Mouse (Mus musculus): ENCODE measurements at regions not wholly inside any gene's neighbourhood (a gene's known extent, or its start where the extent isn't known, plus 50 kb on each side); places are given as distances from the start of the nearest gene placed in this dataset.

DNA sequence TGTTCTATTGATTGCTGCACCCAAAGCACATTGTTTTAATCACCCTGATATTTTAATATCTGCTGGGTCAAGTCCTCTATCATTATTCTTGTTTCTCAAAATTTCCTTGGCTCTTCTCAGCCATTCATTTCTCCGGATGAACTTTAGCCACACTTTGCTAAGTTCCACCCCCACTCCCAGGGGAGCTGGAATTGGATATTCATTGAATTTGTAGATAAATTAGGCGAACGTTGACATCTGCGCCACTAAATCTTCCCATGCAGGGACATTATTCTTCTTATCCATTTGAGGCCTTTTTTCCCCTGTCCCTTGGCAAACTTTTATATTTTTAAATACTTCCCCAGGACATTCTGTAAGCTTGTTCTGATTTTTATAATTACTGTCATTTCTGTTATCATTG is 280.9 kb upstream of the Mgmt start:
- no peak overlapping the region for H3K4me2 ChIP-seq
- peaks cover 12% of the 10 kb centered on the region for H3K27me3 ChIP-seq
- WGBS: 68% methylated on average over 4 of the region's 4 CpGs

DNA sequence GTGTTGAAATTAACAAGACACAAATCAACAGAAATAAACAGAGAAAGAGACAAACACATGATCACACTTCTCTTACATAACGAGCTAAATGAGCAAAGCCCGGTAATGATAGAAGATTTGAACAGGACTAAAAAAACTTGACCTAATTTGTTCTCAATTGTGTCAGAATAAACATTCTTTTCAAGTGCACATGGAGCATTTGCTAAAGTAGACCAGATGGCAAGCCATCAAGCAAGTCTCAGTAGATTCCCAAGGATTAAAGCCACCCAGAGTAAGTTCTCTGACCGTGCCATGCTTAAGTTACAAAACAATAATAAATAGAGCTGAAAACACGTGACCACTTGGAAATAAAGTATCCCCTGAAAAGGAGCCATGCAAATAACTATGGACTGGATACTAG is 269.9 kb upstream of the Mgmt start:
- no peaks in the 10 kb centered on the region for H3K4me1 ChIP-seq (replicated peaks)
- ATAC-seq (ENCODE audit: insufficient number of reproducible peaks, insufficient read depth, low FRiP score, low TSS enrichment, low read depth): no peak
- no peak overlapping the region for H3K27ac ChIP-seq

More for the DNA sequence above, 280.9 kb upstream of the Mgmt start:
- H3K4me3 ChIP-seq (replicated peaks): no peak overlapping the region
- H3K36me3 ChIP-seq: no peaks in the 10 kb centered on the region
- no peaks in the 10 kb centered on the region for H3K9me3 ChIP-seq
- H3K9ac ChIP-seq (replicated peaks): no peak overlapping the region
- no peak for ATAC-seq (ENCODE audit: insufficient number of reproducible peaks, insufficient read depth, low FRiP score, low TSS enrichment, low read depth)
- H3K27ac ChIP-seq: no peak overlapping the region
- peaks cover 6% of the 10 kb centered on the region for H3K4me1 ChIP-seq (replicated peaks)

DNA sequence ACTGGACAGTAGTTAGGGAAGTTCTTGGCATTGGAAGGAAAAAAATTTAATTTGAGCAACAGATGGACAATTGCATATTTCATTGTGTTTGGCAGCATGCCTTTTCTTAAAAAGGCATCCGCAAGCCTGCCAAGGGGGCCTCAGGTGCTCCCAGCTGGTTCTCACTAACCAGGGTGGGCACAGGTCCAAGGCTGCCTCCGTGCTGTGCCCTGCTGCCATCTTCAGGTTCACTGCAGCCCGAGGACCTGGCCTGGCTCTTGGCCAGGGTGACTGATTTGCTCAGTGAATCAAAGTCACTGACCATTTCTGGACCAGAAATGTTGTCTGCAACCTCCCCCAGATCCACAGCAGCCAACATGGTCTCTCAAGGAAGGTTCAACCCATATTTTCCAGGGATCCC is 263.3 kb upstream of the Mgmt start:
- no peak overlapping the region for H3K27ac ChIP-seq
- no peaks in the 10 kb centered on the region for H3K36me3 ChIP-seq
- no peak overlapping the region for H3K4me2 ChIP-seq
- WGBS: 69% methylated on average over 3 of the region's 3 CpGs
- H3K4me1 ChIP-seq (replicated peaks): peaks cover 11% of the 10 kb centered on the region
- ATAC-seq (ENCODE audit: insufficient number of reproducible peaks, insufficient read depth, low FRiP score, low TSS enrichment, low read depth): no peak
- H3K9me3 ChIP-seq: no peaks in the 10 kb centered on the region
- 0 out of 2 replicates have a peak, but pooled peaks cover 9% of the 10 kb centered on the region for H3K27me3 ChIP-seq
- no peak overlapping the region for H3K4me3 ChIP-seq (replicated peaks)
- no peak overlapping the region for H3K9ac ChIP-seq (replicated peaks)

More for the DNA sequence above, 269.9 kb upstream of the Mgmt start:
- 50% methylated on average over 4 of the region's 4 CpGs for WGBS
- Histone ChIP-seq H3K4me2 (no peak overlapping the region), H3K4me3 (replicated peaks) (no peak overlapping the region), H3K27me3 (peaks cover 2% of the 10 kb centered on the region; the same call in 1 of the 2 replicates), H3K9me3 (no peaks in the 10 kb centered on the region), H3K9ac (replicated peaks) (no peak overlapping the region), H3K36me3 (no peaks in the 10 kb centered on the region)

DNA sequence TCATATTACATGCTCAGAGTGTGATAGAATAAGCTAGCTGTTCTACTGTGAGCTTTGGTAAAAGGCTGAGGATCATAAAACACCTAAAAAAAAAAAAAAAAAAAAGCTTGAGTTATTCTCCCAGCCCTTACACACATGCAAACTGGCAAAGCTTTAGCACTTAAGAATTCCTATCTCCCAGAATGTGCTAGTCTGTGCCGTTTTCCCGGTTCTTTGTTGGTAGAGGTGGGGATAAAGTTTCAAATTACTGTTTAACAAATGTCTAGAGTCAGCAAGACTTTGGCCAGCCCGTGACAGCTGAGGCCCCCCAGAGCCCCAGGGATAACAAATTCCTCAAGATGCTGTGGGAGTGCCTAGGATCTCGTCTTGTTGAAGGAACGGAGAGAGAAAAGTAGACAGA is 254.3 kb upstream of the Mgmt start:
- peak; percentile 31; the same call in 1 of the 2 replicates for ATAC-seq (ENCODE audit: insufficient number of reproducible peaks, insufficient read depth, low FRiP score, low TSS enrichment, low read depth)
- peak overlapping the region; percentile 66 for H3K27ac ChIP-seq
- H3K36me3 ChIP-seq: no peaks in the 10 kb centered on the region
- 0 out of 2 replicates have a peak, but pooled peaks cover 3% of the 10 kb centered on the region for H3K27me3 ChIP-seq
- peak overlapping the region; percentile 28 for H3K4me2 ChIP-seq
- H3K4me1 ChIP-seq (replicated peaks): peaks cover 36% of the 10 kb centered on the region
- WGBS: 5% methylated on average over 5 of the region's 5 CpGs
- H3K9ac ChIP-seq (replicated peaks): no peak overlapping the region
- H3K4me3 ChIP-seq (replicated peaks): no peak overlapping the region
- no peaks in the 10 kb centered on the region for H3K9me3 ChIP-seq

DNA sequence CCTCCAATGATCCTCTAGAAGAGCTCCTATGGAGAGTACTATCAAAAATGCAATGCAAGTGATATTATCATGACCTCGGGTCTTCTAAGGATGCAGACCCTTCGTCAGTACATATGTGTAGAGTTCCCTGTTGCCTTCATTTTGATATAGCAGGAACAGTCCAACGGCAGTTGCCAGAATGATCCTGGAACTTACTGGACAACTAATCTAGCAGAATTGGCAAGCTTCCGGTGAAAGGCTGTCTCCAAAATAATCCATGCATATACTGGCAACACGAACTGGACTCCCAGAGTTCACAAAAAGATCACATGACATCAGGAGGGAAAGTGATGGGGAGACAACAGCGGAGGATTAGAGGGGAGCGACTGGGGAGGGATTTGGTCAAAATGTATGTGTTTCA is 253.6 kb upstream of the Mgmt start:
- ATAC-seq (ENCODE audit: insufficient number of reproducible peaks, insufficient read depth, low FRiP score, low TSS enrichment, low read depth): no peak
- Histone ChIP-seq H3K9me3 (no peaks in the 10 kb centered on the region), H3K9ac (replicated peaks) (no peak overlapping the region), H3K27ac (no peak overlapping the region), H3K36me3 (no peaks in the 10 kb centered on the region), H3K27me3 (0 out of 2 replicates have a peak, but pooled peaks cover 3% of the 10 kb centered on the region), H3K4me3 (replicated peaks) (no peak overlapping the region), H3K4me2 (no peak overlapping the region), H3K4me1 (replicated peaks) (peaks cover 31% of the 10 kb centered on the region)
- WGBS: 89% methylated on average over 7 of the region's 7 CpGs

DNA sequence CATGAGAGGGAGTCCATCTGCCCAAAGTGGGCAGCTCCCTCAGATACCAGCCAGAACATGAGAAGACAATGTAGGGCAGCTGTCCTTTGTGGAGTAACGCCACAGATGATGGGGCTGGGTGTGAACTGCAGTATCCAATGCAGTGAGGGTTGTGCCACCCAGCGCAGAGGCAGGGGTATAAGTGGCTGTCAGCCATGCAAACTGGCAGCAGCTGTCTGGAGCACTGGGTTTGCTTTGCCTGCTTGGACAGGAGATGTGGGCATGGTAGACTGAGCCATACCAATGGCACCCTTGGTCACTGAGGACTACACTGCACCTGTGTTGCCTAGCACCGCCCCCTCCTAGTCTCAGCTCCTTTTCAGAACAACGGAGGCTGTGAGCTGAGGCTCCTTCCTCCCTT is 244.6 kb upstream of the Mgmt start:
- no peak overlapping the region for H3K9ac ChIP-seq (replicated peaks)
- H3K27ac ChIP-seq: no peak overlapping the region
- H3K4me3 ChIP-seq (replicated peaks): no peak overlapping the region
- no peak overlapping the region for H3K4me2 ChIP-seq
- ATAC-seq (ENCODE audit: insufficient number of reproducible peaks, insufficient read depth, low FRiP score, low TSS enrichment, low read depth): no peak
- WGBS: 85% methylated on average over 4 of the region's 4 CpGs
- no peaks in the 10 kb centered on the region for H3K27me3 ChIP-seq
- no peaks in the 10 kb centered on the region for H3K9me3 ChIP-seq
- H3K4me1 ChIP-seq (replicated peaks): no peaks in the 10 kb centered on the region
- no peaks in the 10 kb centered on the region for H3K36me3 ChIP-seq

DNA sequence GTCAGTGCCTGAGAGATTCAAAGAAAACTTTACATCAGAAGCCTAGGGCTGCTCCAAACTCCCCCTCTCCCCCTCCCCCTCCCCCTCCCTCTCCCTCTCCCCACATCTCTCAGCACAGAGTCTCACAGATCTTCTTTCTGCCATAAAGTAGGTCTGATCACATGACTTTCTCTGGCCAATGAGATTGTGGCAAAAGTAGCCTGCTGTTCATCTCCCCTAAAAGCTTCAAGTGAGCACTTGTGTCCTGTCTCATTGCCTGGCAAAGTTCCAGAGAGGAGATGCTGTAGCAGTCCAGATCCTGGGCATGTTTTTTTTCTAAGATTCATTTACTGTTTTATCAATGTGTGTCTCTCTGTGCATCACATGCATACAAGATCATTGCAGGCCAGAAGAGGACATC is 234.5 kb upstream of the Mgmt start:
- peaks cover 18% of the 10 kb centered on the region for H3K4me1 ChIP-seq (replicated peaks)
- ATAC-seq (ENCODE audit: insufficient number of reproducible peaks, insufficient read depth, low FRiP score, low TSS enrichment, low read depth): no peak
- no peaks in the 10 kb centered on the region for H3K9me3 ChIP-seq
- no peak overlapping the region for H3K27ac ChIP-seq
- no peak overlapping the region for H3K4me3 ChIP-seq (replicated peaks)
- H3K27me3 ChIP-seq: peaks cover 4% of the 10 kb centered on the region; the same call in 1 of the 2 replicates
- no peak overlapping the region for H3K4me2 ChIP-seq
- no peak overlapping the region for H3K9ac ChIP-seq (replicated peaks)
- H3K36me3 ChIP-seq: no peaks in the 10 kb centered on the region

DNA sequence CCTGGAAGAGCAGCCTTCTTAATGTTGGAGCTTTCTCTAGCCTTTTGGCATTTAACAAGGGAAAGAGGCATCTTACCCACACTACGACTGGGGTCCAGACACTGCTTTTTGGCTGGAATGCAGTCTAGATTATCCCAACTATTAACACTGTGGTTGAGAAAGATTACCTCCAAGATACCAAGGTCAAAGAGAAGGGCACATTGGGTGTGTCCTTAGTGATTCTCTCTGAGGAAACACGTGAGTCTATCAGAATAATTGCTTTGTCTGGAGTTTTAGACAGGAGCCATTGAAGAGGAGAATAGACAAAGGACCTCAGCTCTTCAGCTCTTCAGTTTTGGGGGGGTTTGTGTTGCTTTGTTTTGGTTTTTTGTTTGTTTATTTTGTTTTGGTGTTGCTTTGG is 234.0 kb upstream of the Mgmt start:
- WGBS: 67% methylated on average over 2 of the region's 2 CpGs
- peaks cover 4% of the 10 kb centered on the region; the same call in 1 of the 2 replicates for H3K27me3 ChIP-seq
- H3K4me1 ChIP-seq (replicated peaks): peaks cover 18% of the 10 kb centered on the region
- no peak overlapping the region for H3K4me3 ChIP-seq (replicated peaks)
- H3K4me2 ChIP-seq: no peak overlapping the region
- H3K27ac ChIP-seq: no peak overlapping the region
- H3K9me3 ChIP-seq: no peaks in the 10 kb centered on the region
- H3K36me3 ChIP-seq: no peaks in the 10 kb centered on the region
- no peak for ATAC-seq (ENCODE audit: insufficient number of reproducible peaks, insufficient read depth, low FRiP score, low TSS enrichment, low read depth)
- no peak overlapping the region for H3K9ac ChIP-seq (replicated peaks)

DNA sequence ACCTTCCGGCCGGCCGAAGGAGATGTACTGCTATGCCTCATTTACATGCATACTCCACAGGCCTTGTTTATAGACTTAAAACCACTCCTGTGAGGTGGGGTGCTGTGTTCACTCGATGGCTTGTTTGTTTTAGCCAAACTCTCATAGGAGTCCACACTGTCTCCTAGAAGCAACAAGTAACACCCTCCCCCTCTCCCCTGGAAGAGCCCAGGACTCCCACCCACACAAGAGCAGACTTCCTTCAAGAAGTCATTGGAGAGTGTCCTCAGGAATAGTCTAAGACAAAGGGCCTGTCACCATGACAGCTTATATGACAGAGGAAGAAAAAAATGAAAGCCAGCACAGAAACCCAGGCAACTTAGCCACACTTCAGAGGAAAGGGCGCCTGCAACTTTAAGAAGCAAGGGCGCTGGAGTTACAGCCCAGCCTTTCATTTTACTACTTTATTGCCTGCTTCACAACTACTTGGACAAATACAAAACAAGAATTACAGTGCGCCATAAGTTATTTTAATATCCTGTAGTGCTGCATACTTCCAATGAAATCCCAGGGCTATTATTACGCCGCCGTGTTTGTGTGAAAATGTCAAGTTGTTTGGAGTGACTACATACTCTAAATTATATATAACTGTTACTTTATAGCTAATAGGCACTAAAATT is 229.9 kb upstream of the Mgmt start:
- Histone ChIP-seq H3K9ac (replicated peaks) (no peak overlapping the region), H3K27me3 (peaks cover 29% of the 10 kb centered on the region), H3K36me3 (no peaks in the 10 kb centered on the region), H3K9me3 (no peaks in the 10 kb centered on the region), H3K4me3 (replicated peaks) (no peak overlapping the region), H3K27ac (peak overlapping the region; percentile 53; the same call in 1 of the 2 replicates), H3K4me1 (replicated peaks) (peaks cover 30% of the 10 kb centered on the region), H3K4me2 (no peak overlapping the region)
- ATAC-seq (ENCODE audit: insufficient number of reproducible peaks, insufficient read depth, low FRiP score, low TSS enrichment, low read depth): no peak
- 56% methylated on average over 10 of the region's 10 CpGs for WGBS

DNA sequence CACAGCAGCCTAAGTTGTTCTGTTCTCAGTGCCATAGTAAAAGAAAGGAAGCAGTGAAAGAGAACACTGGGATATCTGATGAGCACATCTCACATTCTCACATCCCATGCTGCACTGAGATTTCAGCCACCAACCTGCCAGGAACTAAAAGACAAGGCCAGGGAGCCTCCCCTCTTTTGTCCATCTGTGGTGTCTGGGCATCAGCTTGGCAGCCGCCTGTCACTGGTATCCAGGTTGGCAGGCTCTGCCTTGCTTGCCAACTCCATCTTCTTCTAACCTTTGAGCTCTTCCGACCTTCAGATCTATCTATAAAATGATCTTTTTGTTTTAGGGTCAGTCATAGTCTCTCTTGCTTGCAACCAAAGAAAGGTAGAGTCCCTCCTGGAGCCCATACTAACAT is 228.5 kb upstream of the Mgmt start:
- no peak overlapping the region for H3K27ac ChIP-seq
- no peak overlapping the region for H3K4me3 ChIP-seq (replicated peaks)
- H3K4me2 ChIP-seq: no peak overlapping the region
- no peaks in the 10 kb centered on the region for H3K36me3 ChIP-seq
- H3K27me3 ChIP-seq: peaks cover 42% of the 10 kb centered on the region
- H3K9me3 ChIP-seq: no peaks in the 10 kb centered on the region
- no peak overlapping the region for H3K9ac ChIP-seq (replicated peaks)
- WGBS: 88% methylated on average over 2 of the region's 2 CpGs
- no peak for ATAC-seq (ENCODE audit: insufficient number of reproducible peaks, insufficient read depth, low FRiP score, low TSS enrichment, low read depth)
- H3K4me1 ChIP-seq (replicated peaks): peaks cover 27% of the 10 kb centered on the region

DNA sequence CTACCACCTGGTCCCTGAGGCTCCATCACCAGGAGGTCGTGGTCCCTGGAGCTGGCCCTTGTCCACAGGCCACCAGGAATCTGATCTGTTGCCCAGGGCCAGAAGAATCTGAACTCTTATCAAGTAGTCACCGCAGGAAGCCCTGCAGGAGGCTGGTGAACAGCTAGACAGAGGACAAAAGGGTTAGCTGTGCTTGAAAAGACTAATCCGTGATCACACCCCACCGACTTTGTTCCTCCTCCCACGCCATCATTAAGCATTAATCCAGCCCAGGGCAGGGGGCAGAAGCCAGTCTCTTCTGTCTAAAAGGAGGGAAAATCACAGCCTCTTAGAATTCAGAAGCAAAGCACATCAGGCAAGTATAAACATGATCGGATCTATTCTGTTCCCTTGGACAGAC is 227.7 kb upstream of the Mgmt start:
- H3K27ac ChIP-seq: no peak overlapping the region
- peaks cover 50% of the 10 kb centered on the region for H3K27me3 ChIP-seq
- no peak overlapping the region for H3K4me3 ChIP-seq (replicated peaks)
- ATAC-seq (ENCODE audit: insufficient number of reproducible peaks, insufficient read depth, low FRiP score, low TSS enrichment, low read depth): no peak
- H3K9ac ChIP-seq (replicated peaks): no peak overlapping the region
- no peak overlapping the region for H3K4me2 ChIP-seq
- H3K9me3 ChIP-seq: no peaks in the 10 kb centered on the region
- H3K4me1 ChIP-seq (replicated peaks): peaks cover 23% of the 10 kb centered on the region
- WGBS: 23% methylated on average over 6 of the region's 6 CpGs
- H3K36me3 ChIP-seq: no peaks in the 10 kb centered on the region

DNA sequence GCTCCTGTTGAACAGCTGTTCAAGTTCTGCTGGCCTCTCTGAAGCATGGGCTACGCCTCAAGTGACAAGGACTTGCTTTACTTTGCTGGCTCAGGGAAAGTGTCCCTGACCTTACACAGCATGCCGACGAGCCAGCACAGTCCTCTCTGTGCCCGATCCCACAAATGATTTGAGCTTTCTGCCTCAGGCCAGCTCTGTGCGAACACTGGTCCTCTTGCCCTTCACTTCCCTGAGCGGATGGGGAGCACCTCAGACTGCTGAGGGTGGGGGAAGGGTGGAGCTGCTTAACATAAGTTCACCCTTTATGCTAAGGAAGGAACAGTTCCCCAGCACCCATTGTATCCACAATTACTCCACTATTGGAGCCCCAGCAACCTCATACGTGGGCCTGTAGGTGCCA is 223.7 kb upstream of the Mgmt start:
- peaks cover 74% of the 10 kb centered on the region for H3K27me3 ChIP-seq
- H3K9ac ChIP-seq (replicated peaks): no peak overlapping the region
- no peak overlapping the region for H3K4me3 ChIP-seq (replicated peaks)
- no peak overlapping the region for H3K4me2 ChIP-seq
- H3K4me1 ChIP-seq (replicated peaks): peaks cover 26% of the 10 kb centered on the region
- H3K36me3 ChIP-seq: no peaks in the 10 kb centered on the region
- no peaks in the 10 kb centered on the region for H3K9me3 ChIP-seq
- no peak for ATAC-seq (ENCODE audit: insufficient number of reproducible peaks, insufficient read depth, low FRiP score, low TSS enrichment, low read depth)
- no peak overlapping the region for H3K27ac ChIP-seq
- 68% methylated on average over 7 of the region's 7 CpGs for WGBS
